Mouse (Mus musculus): Measurements from ENCODE around the gene Polr3h. TPM values are rescaled to one million over a fixed set of nuclear protein-coding genes. Genes with fewer than 3 reads are reported as not detected.
A peak's percentile ranks its signal among the peaks of the same experiment; 100 is the strongest.

Gene Polr3h
- polyA plus RNA-seq, 1 experiment from 2014 or later: 100.0 TPM

DNA sequence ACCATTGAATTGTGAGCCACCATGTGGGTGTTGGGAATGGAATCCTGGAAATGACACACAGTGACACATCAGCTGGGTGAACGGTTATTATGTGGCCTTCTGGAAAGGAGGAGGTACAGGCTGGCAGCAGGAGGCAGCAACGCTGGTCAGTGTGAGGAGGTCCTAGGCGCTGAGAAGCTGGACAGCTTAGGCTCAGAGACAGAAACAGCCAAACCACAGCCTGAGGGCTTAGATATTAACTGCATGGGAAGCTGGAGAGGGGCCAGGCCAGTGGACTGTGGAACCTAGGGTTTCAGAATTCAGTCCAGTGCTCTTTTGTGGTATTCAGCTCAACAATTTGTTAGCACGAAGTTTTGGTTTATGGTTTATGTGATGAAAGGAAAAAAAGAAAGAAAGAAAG is 1.7 kb upstream of the Polr3h start:
- Histone ChIP-seq H3K36me3 (replicated peaks; ENCODE audit: control insufficient read depth, insufficient read depth) (no peaks in the 10 kb centered on the region), H3K9ac (no peak overlapping the region), H3K4me2 (replicated peaks) (no peak overlapping the region), H3K4me3 (replicated peaks; ENCODE audit: low read length) (no peak overlapping the region), H3K27me3 (ENCODE audit: control insufficient read depth, insufficient read depth, low read length) (no peaks in the 10 kb centered on the region), H3K27ac (peak overlapping the region; percentile 88; the same call in 1 of the 2 replicates), H3K9me3 (ENCODE audit: control insufficient read depth, low read length) (no peaks in the 10 kb centered on the region), H3K4me1 (replicated peaks; ENCODE audit: control insufficient read depth, insufficient read depth, low read length) (peaks cover 20% of the 10 kb centered on the region)
- WGBS: 42% methylated on average over 4 of the region's 4 CpGs
- DNase-seq (ENCODE audit: low spot score) (no peak), ATAC-seq (ENCODE audit: low FRiP score) (no peak)

DNA sequence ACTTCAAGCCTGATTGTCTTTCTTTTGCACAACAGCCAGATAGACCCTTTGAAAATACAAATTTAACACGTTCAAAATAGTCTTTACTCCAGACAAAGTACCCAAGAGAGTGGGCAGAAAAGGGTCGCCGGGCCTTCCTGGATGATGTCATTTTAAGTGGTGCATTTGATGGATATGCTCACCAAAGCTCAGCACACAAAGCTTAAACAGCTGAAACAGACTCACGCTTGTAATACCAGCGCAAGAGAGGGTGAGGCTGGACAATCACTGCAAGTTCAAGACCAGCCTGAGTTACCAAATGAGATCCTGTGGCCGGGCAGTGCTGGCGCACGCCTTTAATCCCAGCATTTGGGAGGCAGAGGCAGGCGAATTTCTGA is 394 bp upstream of the Polr3h start:
- H3K4me2 ChIP-seq (replicated peaks): peak overlapping the region; percentile 76
- H3K27ac ChIP-seq: peak overlapping the region; percentile 88
- no peaks in the 10 kb centered on the region; the same call in 1 of the 2 replicates for H3K36me3 ChIP-seq (replicated peaks; ENCODE audit: control insufficient read depth, insufficient read depth)
- H3K9me3 ChIP-seq (ENCODE audit: control insufficient read depth, low read length): no peaks in the 10 kb centered on the region
- peak; percentile 67; the same call in 1 of the 2 replicates for ATAC-seq (ENCODE audit: low FRiP score)
- peaks cover 26% of the 10 kb centered on the region for H3K4me1 ChIP-seq (replicated peaks; ENCODE audit: control insufficient read depth, insufficient read depth, low read length)
- H3K4me3 ChIP-seq (replicated peaks; ENCODE audit: low read length): peak overlapping the region; percentile 71
- WGBS: 28% methylated on average over 9 of the region's 9 CpGs
- no peak for DNase-seq (ENCODE audit: low spot score)
- H3K27me3 ChIP-seq (ENCODE audit: control insufficient read depth, insufficient read depth, low read length): no peaks in the 10 kb centered on the region
- H3K9ac ChIP-seq: peak overlapping the region; percentile 30; the same call in 1 of the 2 replicates

DNA sequence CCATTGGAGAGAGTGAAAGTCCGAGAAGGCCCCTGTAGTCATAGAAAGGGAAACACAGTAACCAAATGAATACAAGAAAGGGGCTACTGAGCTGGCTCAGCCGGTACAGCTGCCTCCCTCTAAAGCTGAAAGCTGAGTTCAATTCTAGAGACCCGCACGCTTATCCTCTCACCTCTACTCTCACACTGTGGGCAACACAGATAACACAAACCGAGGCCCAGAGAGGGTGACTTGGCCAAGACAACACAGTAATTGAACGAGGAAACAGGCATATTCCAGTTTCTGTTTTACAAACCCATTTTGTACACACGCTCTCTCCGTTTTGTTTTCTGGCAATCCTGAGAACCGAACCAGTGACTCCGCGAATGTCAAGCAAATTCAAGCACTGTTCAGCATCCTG is 1.1 kb downstream of the Polr3h start:
- ATAC-seq (ENCODE audit: low FRiP score): no peak
- 85% methylated on average over 11 of the region's 11 CpGs for WGBS

DNA sequence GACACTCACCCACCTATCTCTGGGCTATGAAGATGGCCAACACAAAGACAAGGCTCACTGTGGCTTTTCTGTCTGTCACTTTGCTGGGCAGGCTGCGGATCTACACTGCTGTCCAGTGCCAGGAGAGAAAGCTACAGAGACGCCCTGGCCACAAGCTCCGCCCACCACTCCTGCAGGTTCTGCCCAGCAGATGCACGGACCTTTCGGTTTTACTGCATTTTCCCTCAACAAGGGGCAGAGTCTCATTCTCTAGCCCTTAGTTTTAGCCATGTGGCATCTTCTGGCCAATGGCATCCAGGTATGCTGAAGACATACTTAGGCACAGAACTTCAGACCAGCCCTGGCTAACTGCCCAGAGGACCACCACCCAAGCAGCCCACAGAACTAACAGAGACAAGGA is 4.8 kb downstream of the Polr3h start:
- no peak overlapping the region for H3K4me3 ChIP-seq (replicated peaks; ENCODE audit: low read length)
- ATAC-seq (ENCODE audit: low FRiP score) (no peak), DNase-seq (ENCODE audit: low spot score) (no peak)
- H3K4me1 ChIP-seq (replicated peaks; ENCODE audit: control insufficient read depth, insufficient read depth, low read length): peaks cover 21% of the 10 kb centered on the region
- peak overlapping the region; percentile 6; the same call in 1 of the 2 replicates for H3K27ac ChIP-seq
- H3K27me3 ChIP-seq (ENCODE audit: control insufficient read depth, insufficient read depth, low read length): no peaks in the 10 kb centered on the region
- H3K36me3 ChIP-seq (replicated peaks; ENCODE audit: control insufficient read depth, insufficient read depth): peaks cover 7% of the 10 kb centered on the region
- WGBS: 80% methylated on average over 5 of the region's 5 CpGs
- no peak overlapping the region for H3K9ac ChIP-seq
- no peak overlapping the region for H3K4me2 ChIP-seq (replicated peaks)
- no peaks in the 10 kb centered on the region for H3K9me3 ChIP-seq (ENCODE audit: control insufficient read depth, low read length)

More for the DNA sequence above, 1.1 kb downstream of the Polr3h start:
- Histone ChIP-seq H3K9me3 (ENCODE audit: control insufficient read depth, low read length) (no peaks in the 10 kb centered on the region), H3K36me3 (replicated peaks; ENCODE audit: control insufficient read depth, insufficient read depth) (no peaks in the 10 kb centered on the region; the same call in 1 of the 2 replicates), H3K4me2 (replicated peaks) (peak overlapping the region; percentile 76), H3K4me1 (replicated peaks; ENCODE audit: control insufficient read depth, insufficient read depth, low read length) (peaks cover 26% of the 10 kb centered on the region), H3K27me3 (ENCODE audit: control insufficient read depth, insufficient read depth, low read length) (no peaks in the 10 kb centered on the region), H3K4me3 (replicated peaks; ENCODE audit: low read length) (peak overlapping the region; percentile 71), H3K9ac (peak overlapping the region; percentile 75), H3K27ac (no peak overlapping the region)
- no peak for DNase-seq (ENCODE audit: low spot score)

DNA sequence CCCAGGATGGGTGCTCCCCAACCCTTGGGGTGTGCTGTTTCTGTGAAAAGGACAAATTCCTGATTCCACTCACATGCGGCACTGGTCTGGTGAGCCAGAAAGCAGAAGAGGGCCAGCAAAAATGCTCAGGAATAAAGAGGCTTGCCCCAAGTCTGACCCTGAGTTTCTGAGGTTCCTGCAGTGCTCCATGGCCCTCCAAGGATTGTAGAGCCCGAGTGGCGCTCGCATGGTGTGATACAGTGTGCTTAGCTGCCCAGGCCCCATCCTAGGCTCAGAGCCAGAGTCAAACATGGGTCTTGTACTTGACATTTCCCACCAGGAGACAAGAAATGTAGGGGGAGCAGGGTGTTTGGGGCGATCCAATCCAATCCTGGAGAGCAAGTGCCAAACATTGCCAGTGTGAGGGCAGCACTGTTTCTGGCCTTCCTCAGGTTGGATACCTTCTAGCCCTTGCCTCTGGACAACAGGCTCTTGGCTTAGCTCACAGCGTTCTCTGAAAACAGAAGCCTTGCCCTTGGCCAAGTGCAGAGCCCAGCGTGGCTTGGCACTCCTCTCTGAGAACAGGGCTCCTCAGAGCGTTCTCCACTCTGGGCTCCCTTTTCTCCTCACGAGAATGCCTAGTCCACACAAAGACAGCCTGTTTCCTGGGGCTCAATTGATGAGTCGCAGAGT is 5.4 kb downstream of the Polr3h start:
- no peak overlapping the region for H3K9ac ChIP-seq
- no peak for DNase-seq (ENCODE audit: low spot score)
- no peak for ATAC-seq (ENCODE audit: low FRiP score)
- H3K4me1 ChIP-seq (replicated peaks; ENCODE audit: control insufficient read depth, insufficient read depth, low read length): peaks cover 21% of the 10 kb centered on the region
- 0 out of 2 replicates have a peak overlapping the region, but pooled peaks have one; percentile 6 for H3K27ac ChIP-seq
- no peak overlapping the region for H3K4me3 ChIP-seq (replicated peaks; ENCODE audit: low read length)
- no peak overlapping the region for H3K4me2 ChIP-seq (replicated peaks)
- peaks cover 13% of the 10 kb centered on the region for H3K36me3 ChIP-seq (replicated peaks; ENCODE audit: control insufficient read depth, insufficient read depth)
- no peaks in the 10 kb centered on the region for H3K9me3 ChIP-seq (ENCODE audit: control insufficient read depth, low read length)
- H3K27me3 ChIP-seq (ENCODE audit: control insufficient read depth, insufficient read depth, low read length): no peaks in the 10 kb centered on the region
- WGBS: 74% methylated on average over 10 of the region's 10 CpGs

DNA sequence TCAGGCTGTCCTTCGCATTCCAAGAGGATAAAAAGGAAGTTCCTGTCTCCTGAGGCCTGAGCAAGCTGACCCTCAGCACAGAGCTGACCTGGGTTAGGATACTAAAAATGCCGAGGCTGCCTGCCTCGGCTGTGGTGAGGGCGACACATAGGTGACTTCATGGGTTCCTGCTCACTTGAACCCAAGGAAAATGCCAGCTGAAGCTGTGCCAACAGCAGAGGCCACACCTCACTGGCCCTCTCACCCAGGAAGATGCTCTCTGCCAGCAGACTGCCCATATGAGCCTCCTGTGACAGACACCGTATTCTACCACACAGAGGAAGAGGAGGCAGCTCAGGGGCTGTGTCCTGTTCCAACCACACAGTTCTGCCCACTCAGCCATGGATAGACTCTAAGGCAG is 7.0 kb downstream of the Polr3h start:
- Histone ChIP-seq H3K4me2 (replicated peaks) (no peak overlapping the region), H3K9me3 (ENCODE audit: control insufficient read depth, low read length) (no peaks in the 10 kb centered on the region), H3K4me3 (replicated peaks; ENCODE audit: low read length) (no peak overlapping the region), H3K27ac (no peak overlapping the region), H3K4me1 (replicated peaks; ENCODE audit: control insufficient read depth, insufficient read depth, low read length) (peaks cover 5% of the 10 kb centered on the region; the same call in 1 of the 2 replicates), H3K36me3 (replicated peaks; ENCODE audit: control insufficient read depth, insufficient read depth) (peaks cover 29% of the 10 kb centered on the region), H3K27me3 (ENCODE audit: control insufficient read depth, insufficient read depth, low read length) (no peaks in the 10 kb centered on the region), H3K9ac (no peak overlapping the region)
- no peak for DNase-seq (ENCODE audit: low spot score)
- WGBS: 88% methylated on average over 5 of the region's 5 CpGs
- ATAC-seq (ENCODE audit: low FRiP score): no peak

DNA sequence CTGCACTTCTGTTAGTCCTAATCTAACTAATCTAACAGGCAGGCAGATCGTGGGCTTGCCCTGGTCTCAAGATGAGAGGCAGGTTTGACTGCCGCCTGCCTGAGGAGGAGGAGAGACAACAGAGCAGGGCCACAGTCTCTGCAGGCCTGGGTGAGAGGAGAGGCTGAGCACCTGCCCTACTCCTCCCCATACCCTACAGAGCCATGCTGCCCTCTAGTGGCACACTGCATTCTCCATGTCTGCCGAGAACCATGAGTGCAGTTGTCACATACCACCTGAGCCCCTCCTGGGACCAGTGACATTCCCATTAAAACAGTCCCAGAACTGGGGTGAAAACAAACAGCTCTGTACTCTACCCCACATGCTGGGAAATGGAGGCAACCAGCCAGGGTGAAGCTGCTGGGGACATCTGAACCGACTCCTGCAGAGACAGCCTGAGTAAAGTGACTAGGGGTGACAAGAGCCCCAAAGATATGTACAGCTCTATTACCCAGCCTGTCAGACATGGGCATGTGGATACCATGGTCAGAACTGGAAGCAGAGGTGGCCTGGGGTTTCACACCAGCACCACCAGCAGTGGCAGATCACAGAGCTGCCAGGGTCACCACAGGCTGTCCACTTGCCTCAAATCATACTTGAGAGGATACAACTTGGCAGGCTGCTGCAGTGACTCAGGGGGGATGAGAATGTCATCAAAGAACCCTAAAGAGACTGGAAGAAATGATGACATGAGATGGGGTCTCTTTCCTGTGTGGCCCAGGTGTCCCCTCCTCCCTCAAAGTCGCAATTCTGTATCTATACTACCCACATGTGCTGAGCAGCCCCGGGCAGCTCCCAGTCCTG is 8.2 kb downstream of the Polr3h start:
- Histone ChIP-seq H3K4me2 (replicated peaks) (no peak overlapping the region), H3K4me3 (replicated peaks; ENCODE audit: low read length) (no peak overlapping the region), H3K27ac (no peak overlapping the region), H3K4me1 (replicated peaks; ENCODE audit: control insufficient read depth, insufficient read depth, low read length) (peaks cover 5% of the 10 kb centered on the region; the same call in 1 of the 2 replicates), H3K9ac (no peak overlapping the region), H3K36me3 (replicated peaks; ENCODE audit: control insufficient read depth, insufficient read depth) (peaks cover 41% of the 10 kb centered on the region), H3K27me3 (ENCODE audit: control insufficient read depth, insufficient read depth, low read length) (no peaks in the 10 kb centered on the region), H3K9me3 (ENCODE audit: control insufficient read depth, low read length) (no peaks in the 10 kb centered on the region)
- ATAC-seq (ENCODE audit: low FRiP score) (no peak), DNase-seq (ENCODE audit: low spot score) (peak; percentile 66)
- WGBS: 56% methylated on average over 6 of the region's 6 CpGs

DNA sequence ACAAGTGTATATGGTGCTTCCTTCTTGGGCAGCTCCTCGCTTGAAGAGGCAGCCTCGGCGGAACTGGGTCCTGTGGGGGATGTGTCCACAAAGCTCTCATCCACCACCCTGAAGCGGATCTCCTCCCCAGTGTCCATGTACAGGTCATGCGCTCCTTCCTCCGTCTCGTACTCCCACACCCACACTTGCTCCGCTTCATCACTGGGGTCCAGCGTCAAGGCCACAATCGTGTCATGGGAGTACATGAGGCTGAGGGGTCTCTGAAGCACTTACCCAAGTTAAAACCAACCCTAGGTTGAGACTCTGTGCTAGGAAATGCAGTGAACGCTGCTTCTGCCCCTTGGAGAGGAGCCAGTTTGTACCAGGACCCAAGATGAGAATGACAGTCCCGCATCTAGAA is 8.8 kb downstream of the Polr3h start:
- 93% methylated on average over 12 of the region's 12 CpGs for WGBS
- H3K27me3 ChIP-seq (ENCODE audit: control insufficient read depth, insufficient read depth, low read length): no peaks in the 10 kb centered on the region
- H3K9ac ChIP-seq: no peak overlapping the region
- H3K4me2 ChIP-seq (replicated peaks): no peak overlapping the region
- no peak overlapping the region for H3K27ac ChIP-seq
- peaks cover 47% of the 10 kb centered on the region for H3K36me3 ChIP-seq (replicated peaks; ENCODE audit: control insufficient read depth, insufficient read depth)
- peaks cover 5% of the 10 kb centered on the region; the same call in 1 of the 2 replicates for H3K4me1 ChIP-seq (replicated peaks; ENCODE audit: control insufficient read depth, insufficient read depth, low read length)
- ATAC-seq (ENCODE audit: low FRiP score): no peak
- no peaks in the 10 kb centered on the region for H3K9me3 ChIP-seq (ENCODE audit: control insufficient read depth, low read length)
- H3K4me3 ChIP-seq (replicated peaks; ENCODE audit: low read length): no peak overlapping the region
- no peak for DNase-seq (ENCODE audit: low spot score)

DNA sequence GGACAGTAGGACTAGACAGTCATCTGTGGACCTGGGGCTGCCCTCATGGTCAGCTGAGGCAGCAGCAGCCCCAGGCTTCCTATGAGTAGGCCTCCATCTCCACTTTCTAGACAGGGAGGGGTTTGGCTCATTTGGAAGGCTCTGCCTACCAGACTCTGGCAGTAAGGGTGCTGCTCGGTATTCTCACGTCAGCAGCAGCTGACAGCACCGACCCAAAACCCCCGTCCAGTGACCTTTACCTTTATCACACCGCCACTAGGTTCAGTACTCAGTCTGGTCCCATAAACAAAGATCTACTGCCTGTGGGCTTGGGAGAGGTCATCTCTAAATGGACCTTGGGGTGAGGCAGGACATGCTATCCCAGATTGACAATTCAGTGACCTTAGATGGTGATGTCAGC is 10.4 kb downstream of the Polr3h start:
- Histone ChIP-seq H3K36me3 (replicated peaks; ENCODE audit: control insufficient read depth, insufficient read depth) (peaks cover 62% of the 10 kb centered on the region), H3K4me2 (replicated peaks) (no peak overlapping the region), H3K9me3 (ENCODE audit: control insufficient read depth, low read length) (no peaks in the 10 kb centered on the region), H3K4me1 (replicated peaks; ENCODE audit: control insufficient read depth, insufficient read depth, low read length) (no peaks in the 10 kb centered on the region), H3K27ac (no peak overlapping the region), H3K4me3 (replicated peaks; ENCODE audit: low read length) (no peak overlapping the region), H3K27me3 (ENCODE audit: control insufficient read depth, insufficient read depth, low read length) (no peaks in the 10 kb centered on the region), H3K9ac (no peak overlapping the region)
- WGBS: 90% methylated on average over 5 of the region's 5 CpGs
- DNase-seq (ENCODE audit: low spot score) (no peak), ATAC-seq (ENCODE audit: low FRiP score) (no peak)

Measured in hindbrain, embryonic 14.5 days (tissue).